ENCODE assay signal across 9 mouse cellular contexts in genomic region chr16:3231566-3231965, GRCm38 (mm10).
DNase-seq lines count a peak whose midpoint lies in the region; ATAC-seq and TF ChIP-seq lines count a peak whose summit lies in the region.
"Had no signal": no experiment of that assay in that cellular context is flagged by ENCODE, and none has a peak within 500 bp of the region (broad histone marks: within the 10 kb centered on the region; RNA-seq: fewer than 3 reads in every experiment).

No protein-coding gene starts in this region.

- no peak overlapping the region for H3K9ac ChIP-seq in lung, embryonic 15.5 days
- no peak overlapping the region for H3K9ac ChIP-seq in forebrain, postnatal 0 days
- no peak overlapping the region for H3K9ac ChIP-seq in limb, embryonic 15.5 days

- no peaks in the 10 kb centered on the region for H3K4me1 ChIP-seq in lung, embryonic 15.5 days
- H3K4me1 ChIP-seq in forebrain, postnatal 0 days (ENCODE audit: insufficient read depth): no peaks in the 10 kb centered on the region
- no peaks in the 10 kb centered on the region for H3K4me1 ChIP-seq in limb, embryonic 15.5 days

- DNase-seq in lung, adult 18-20 months: no peak
- DNase-seq in forebrain, postnatal 0 days: no peak
- no peak for DNase-seq in thymus, postnatal 25 days
- no peak for DNase-seq in gastrocnemius, postnatal 4 days (ENCODE audit: low spot score in 2 of 2)
- DNase-seq: gastrocnemius, postnatal 25 days; right cerebral cortex, postnatal 14 days had no signal

- no peak for TF ChIP-seq CTCF in forebrain, postnatal 0 days (IDR thresholded peaks at IDR 0.05; ENCODE audit: low read depth)

- no peaks in the 10 kb centered on the region for H3K36me3 ChIP-seq in lung, embryonic 15.5 days
- no peaks in the 10 kb centered on the region for H3K36me3 ChIP-seq in forebrain, postnatal 0 days (ENCODE audit: insufficient read depth)
- no peaks in the 10 kb centered on the region for H3K36me3 ChIP-seq in limb, embryonic 15.5 days

- no peak overlapping the region for H3K4me3 ChIP-seq in lung, embryonic 15.5 days
- no peak overlapping the region for H3K4me3 ChIP-seq in forebrain, postnatal 0 days (ENCODE audit: low read depth, low read length)
- H3K4me3 ChIP-seq in limb, embryonic 15.5 days: no peak overlapping the region

- 64% methylated on average over 3 of the region's 3 CpGs for WGBS in lung, embryonic 15.5 days
- WGBS in forebrain, postnatal 0 days: 70% methylated on average over 3 of the region's 3 CpGs
- WGBS in limb, embryonic 15.5 days: 70% methylated on average over 3 of the region's 3 CpGs

- ATAC-seq in lung, embryonic 15.5 days (ENCODE audit: borderline replicate concordance, extremely low read depth, low FRiP score, low TSS enrichment): peak; percentile 43; the same call in 1 of the 2 replicates
- ATAC-seq in forebrain, postnatal 0 days: peak; percentile 55
- peak; percentile 62; the same call in 1 of the 2 replicates for ATAC-seq in limb, embryonic 15.5 days (ENCODE audit: insufficient number of reproducible peaks, low FRiP score, low TSS enrichment, low read depth)
- peak; percentile 31; the same call in 1 of the 2 replicates for ATAC-seq in neutrophil, adult 5-6 weeks (ENCODE audit: extremely low read depth, insufficient number of reproducible peaks, low FRiP score, poor library complexity, severe bottlenecking)

- H3K4me2 ChIP-seq in lung, embryonic 15.5 days: no peak overlapping the region
- H3K4me2 ChIP-seq in forebrain, postnatal 0 days (ENCODE audit: low read depth): no peak overlapping the region
- H3K4me2 ChIP-seq in limb, embryonic 15.5 days: no peak overlapping the region

- no peaks in the 10 kb centered on the region for H3K27me3 ChIP-seq in lung, embryonic 15.5 days
- H3K27me3 ChIP-seq in forebrain, postnatal 0 days (ENCODE audit: insufficient read depth, low read length): no peaks in the 10 kb centered on the region
- H3K27me3 ChIP-seq in limb, embryonic 15.5 days: no peaks in the 10 kb centered on the region

- no peak overlapping the region for H3K27ac ChIP-seq in lung, embryonic 15.5 days
- no peak overlapping the region for H3K27ac ChIP-seq in forebrain, postnatal 0 days (ENCODE audit: low read depth, low read length)
- H3K27ac ChIP-seq in limb, embryonic 15.5 days: no peak overlapping the region

- H3K9me3 ChIP-seq in lung, embryonic 15.5 days: peaks cover 33% of the 10 kb centered on the region
- H3K9me3 ChIP-seq in forebrain, postnatal 0 days (ENCODE audit: low read length): peaks cover 44% of the 10 kb centered on the region
- peaks cover 39% of the 10 kb centered on the region for H3K9me3 ChIP-seq in limb, embryonic 15.5 days
